ENCODE assay signal across 12 mouse cellular contexts in the genomic region with DNA sequence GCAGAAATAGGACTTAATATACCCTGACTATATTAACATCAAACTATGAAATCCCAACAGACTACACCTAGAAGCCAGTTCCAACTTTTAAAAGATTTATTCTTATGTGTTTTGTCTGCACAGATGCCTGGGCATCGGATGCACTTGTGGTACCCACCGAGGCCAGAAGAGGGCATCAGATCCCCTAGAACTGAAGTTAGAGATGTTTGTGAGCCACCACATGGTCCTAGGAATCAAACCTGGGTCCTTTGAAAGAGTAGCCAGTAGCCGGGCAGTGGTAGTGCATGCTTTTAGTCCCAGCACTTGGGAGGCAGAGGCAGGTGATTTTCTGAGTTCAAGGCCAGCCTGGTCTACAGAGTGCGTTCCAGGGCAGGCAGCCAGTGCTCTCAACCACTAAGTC. TPM values are rescaled to one million over a fixed set of nuclear protein-coding genes. Genes with fewer than 3 reads are reported as not detected.
DNase-seq lines count a peak whose midpoint lies in the region; ATAC-seq and TF ChIP-seq lines count a peak whose summit lies in the region.
"Had no signal": no experiment of that assay in that cellular context is flagged by ENCODE, and none has a peak within 500 bp of the region (broad histone marks: within the 10 kb centered on the region; RNA-seq: fewer than 3 reads in every experiment).

No protein-coding gene starts in this region.

- WGBS in kidney, postnatal 0 days = 94% methylated on average over 4 of the region's 4 CpGs
- WGBS in kidney, embryonic 14.5 days = 91% methylated on average over 4 of the region's 4 CpGs
- 85% methylated on average over 4 of the region's 4 CpGs for WGBS in embryonic facial prominence, embryonic 10.5 days
- 93% methylated on average over 4 of the region's 4 CpGs for WGBS in forebrain, embryonic 13.5 days

- H3K9me3 ChIP-seq in kidney, postnatal 0 days (replicated peaks; ENCODE audit: low read length) = no peaks in the 10 kb centered on the region
- no peaks in the 10 kb centered on the region for H3K9me3 ChIP-seq in kidney, embryonic 14.5 days (ENCODE audit: control insufficient read depth, low read length)
- no peaks in the 10 kb centered on the region for H3K9me3 ChIP-seq in embryonic facial prominence, embryonic 10.5 days
- H3K9me3 ChIP-seq in forebrain, embryonic 13.5 days (replicated peaks) = no peaks in the 10 kb centered on the region
- H3K9me3 ChIP-seq: heart, embryonic 13.5 days; intestine, embryonic 15.5 days; liver, embryonic 13.5 days had no signal

- no peak overlapping the region for H3K4me2 ChIP-seq in kidney, postnatal 0 days (ENCODE audit: low read length)
- no peak overlapping the region for H3K4me2 ChIP-seq in kidney, embryonic 14.5 days (replicated peaks; ENCODE audit: low read depth, low read length)
- no peak overlapping the region for H3K4me2 ChIP-seq in forebrain, embryonic 13.5 days
- H3K4me2 ChIP-seq: intestine, embryonic 15.5 days; liver, embryonic 13.5 days had no signal

- H3K9ac ChIP-seq in kidney, postnatal 0 days (ENCODE audit: low read depth, low read length) = no peak overlapping the region
- no peak overlapping the region for H3K9ac ChIP-seq in kidney, embryonic 14.5 days (ENCODE audit: low read depth, low read length)
- H3K9ac ChIP-seq in forebrain, embryonic 13.5 days = no peak overlapping the region
- H3K9ac ChIP-seq: heart, embryonic 13.5 days; intestine, embryonic 15.5 days; liver, embryonic 13.5 days had no signal

- H3K27ac ChIP-seq in kidney, postnatal 0 days = no peak overlapping the region
- no peak overlapping the region for H3K27ac ChIP-seq in kidney, embryonic 14.5 days (ENCODE audit: low read depth, low read length)
- no peak overlapping the region for H3K27ac ChIP-seq in embryonic facial prominence, embryonic 10.5 days (replicated peaks)
- H3K27ac ChIP-seq in forebrain, embryonic 13.5 days = no peak overlapping the region
- H3K27ac ChIP-seq: intestine, embryonic 15.5 days; liver, embryonic 13.5 days had no signal

- peak; percentile 47; the same call in 1 of the 2 replicates for TF ChIP-seq CTCF in kidney, postnatal 0 days (IDR thresholded peaks at IDR 0.05; ENCODE audit: low read depth)

- no peak for DNase-seq in kidney, postnatal 0 days (ENCODE audit: low spot score)
- DNase-seq in thymus, postnatal 14 days = peak; percentile 22
- no peak for DNase-seq in thymus, adult 18-20 months
- peak; percentile 24 for DNase-seq in embryonic facial prominence, embryonic 10.5 days (ENCODE audit: low spot score)
- no peak for DNase-seq in urinary bladder, postnatal 4 days (ENCODE audit: low spot score in 2 of 2)
- no peak for DNase-seq in right cerebral cortex, adult 18-20 months
- DNase-seq: cerebellum, adult 9-10 months; liver, embryonic 13.5 days had no signal

- no peaks in the 10 kb centered on the region for H3K4me1 ChIP-seq in kidney, postnatal 0 days (replicated peaks; ENCODE audit: insufficient read depth, low read length)
- H3K4me1 ChIP-seq in kidney, embryonic 14.5 days (ENCODE audit: control insufficient read depth, insufficient read depth, low read length) = no peaks in the 10 kb centered on the region
- H3K4me1 ChIP-seq in embryonic facial prominence, embryonic 10.5 days = no peaks in the 10 kb centered on the region
- H3K4me1 ChIP-seq in forebrain, embryonic 13.5 days = no peaks in the 10 kb centered on the region
- H3K4me1 ChIP-seq: intestine, embryonic 15.5 days; liver, embryonic 13.5 days had no signal

- no peaks in the 10 kb centered on the region for H3K27me3 ChIP-seq in kidney, postnatal 0 days (ENCODE audit: insufficient read depth, low read length)
- no peaks in the 10 kb centered on the region for H3K27me3 ChIP-seq in kidney, embryonic 14.5 days (ENCODE audit: control insufficient read depth, insufficient read depth, low read length)
- no peaks in the 10 kb centered on the region for H3K27me3 ChIP-seq in embryonic facial prominence, embryonic 10.5 days (replicated peaks; ENCODE audit: low read depth, poor library complexity, severe bottlenecking)
- no peaks in the 10 kb centered on the region for H3K27me3 ChIP-seq in forebrain, embryonic 13.5 days
- H3K27me3 ChIP-seq: heart, embryonic 13.5 days; intestine, embryonic 15.5 days; liver, embryonic 13.5 days had no signal

- ATAC-seq in kidney, postnatal 0 days (replicated peaks; ENCODE audit: low FRiP score, low read depth) = no peak
- no peak for ATAC-seq in kidney, embryonic 14.5 days (ENCODE audit: low FRiP score, low TSS enrichment)
- ATAC-seq in forebrain, embryonic 13.5 days = no peak
- ATAC-seq: intestine, embryonic 15.5 days had no signal

- H3K4me3 ChIP-seq in kidney, postnatal 0 days (replicated peaks; ENCODE audit: low read depth, low read length) = no peak overlapping the region
- no peak overlapping the region for H3K4me3 ChIP-seq in kidney, embryonic 14.5 days (ENCODE audit: low read length)
- H3K4me3 ChIP-seq in embryonic facial prominence, embryonic 10.5 days = no peak overlapping the region
- no peak overlapping the region for H3K4me3 ChIP-seq in forebrain, embryonic 13.5 days
- H3K4me3 ChIP-seq: heart, embryonic 13.5 days; intestine, embryonic 15.5 days; liver, embryonic 13.5 days had no signal

- H3K36me3 ChIP-seq in kidney, postnatal 0 days (ENCODE audit: insufficient read depth, low read length) = peaks cover 20% of the 10 kb centered on the region; the same call in 1 of the 2 replicates
- H3K36me3 ChIP-seq in kidney, embryonic 14.5 days (ENCODE audit: control insufficient read depth, insufficient read depth, low read length) = peaks cover 23% of the 10 kb centered on the region
- H3K36me3 ChIP-seq in embryonic facial prominence, embryonic 10.5 days (replicated peaks) = peaks cover 57% of the 10 kb centered on the region
- H3K36me3 ChIP-seq in forebrain, embryonic 13.5 days (ENCODE audit: poor library complexity, severe bottlenecking) = peaks cover 52% of the 10 kb centered on the region

RNA-seq across cellular contexts. Expression of gene Hsd17b7, which starts 18.4 kb away (rescaled TPM):
- 16.4 and 18.1 TPM in 2 replicates for polyA plus RNA-seq in kidney, postnatal 0 days (2015; fragmentation: Nextera tagmentation; extraction: Ambion mirVana)
- 7.5 and 16.3 TPM in 2 replicates for polyA plus RNA-seq in kidney, embryonic 14.5 days (2014; fragmentation: Nextera tagmentation; extraction: Ambion mirVana)
- 23.4 and 24.7 TPM in 2 replicates for polyA plus RNA-seq in embryonic facial prominence, embryonic 10.5 days (2016; fragmentation: Nextera tagmentation; extraction: Ambion mirVana)
- polyA plus RNA-seq in forebrain, embryonic 13.5 days (2015; fragmentation: Nextera tagmentation; extraction: Ambion mirVana) = 14.2 and 18.1 TPM in 2 replicates

RNA-seq across cellular contexts. Expression of gene Ccdc190, which starts 22.2 kb away (rescaled TPM):
- 0.16 and 0.27 TPM in 2 replicates for polyA plus RNA-seq in kidney, postnatal 0 days (2015; fragmentation: Nextera tagmentation; extraction: Ambion mirVana)
- 0.21 TPM in 1 of 2 replicates, not detected in the other for polyA plus RNA-seq in kidney, embryonic 14.5 days (2014; fragmentation: Nextera tagmentation; extraction: Ambion mirVana)
- polyA plus RNA-seq in embryonic facial prominence, embryonic 10.5 days (2016; fragmentation: Nextera tagmentation; extraction: Ambion mirVana) = not detected in 2 replicates
- 0.81 and 0.93 TPM in 2 replicates for polyA plus RNA-seq in forebrain, embryonic 13.5 days (2015; fragmentation: Nextera tagmentation; extraction: Ambion mirVana)
- polyA plus RNA-seq: heart, embryonic 13.5 days; intestine, embryonic 15.5 days; liver, embryonic 13.5 days had no signal

Comparison
In these comparisons a context has a peak if more than half of its experiments do, and no peak if none do; other contexts are left out.
1. DNase-seq: peak in thymus, postnatal 14 days (single experiment) and embryonic facial prominence, embryonic 10.5 days (single experiment); none in kidney, postnatal 0 days (single experiment), thymus, adult 18-20 months (0 of 2), urinary bladder, postnatal 4 days (0 of 2) and right cerebral cortex, adult 18-20 months (single experiment).